Mouse (Mus musculus): ENCODE measurements around the gene Snx9.

- TF ChIP-seq ZNF384 (IDR thresholded peaks at IDR 0.05; ENCODE audit: low read depth, low read length) (no peak), MAFK (IDR thresholded peaks at IDR 0.05; ENCODE audit: insufficient read depth, low read depth, low read length) (no peak)
Observed at GRCm38 (mm10) chr17:5867456-5867855, 26.3 kb downstream of the Snx9 start.

All from ES-E14 (cell line).